Mouse (Mus musculus): ENCODE measurements at regions not wholly inside any gene's neighbourhood (a gene's known extent, or its start where the extent isn't known, plus 50 kb on each side); places are given as distances from the start of the nearest gene placed in this dataset.
A peak's percentile ranks its signal among the peaks of the same experiment; 100 is the strongest.

DNA sequence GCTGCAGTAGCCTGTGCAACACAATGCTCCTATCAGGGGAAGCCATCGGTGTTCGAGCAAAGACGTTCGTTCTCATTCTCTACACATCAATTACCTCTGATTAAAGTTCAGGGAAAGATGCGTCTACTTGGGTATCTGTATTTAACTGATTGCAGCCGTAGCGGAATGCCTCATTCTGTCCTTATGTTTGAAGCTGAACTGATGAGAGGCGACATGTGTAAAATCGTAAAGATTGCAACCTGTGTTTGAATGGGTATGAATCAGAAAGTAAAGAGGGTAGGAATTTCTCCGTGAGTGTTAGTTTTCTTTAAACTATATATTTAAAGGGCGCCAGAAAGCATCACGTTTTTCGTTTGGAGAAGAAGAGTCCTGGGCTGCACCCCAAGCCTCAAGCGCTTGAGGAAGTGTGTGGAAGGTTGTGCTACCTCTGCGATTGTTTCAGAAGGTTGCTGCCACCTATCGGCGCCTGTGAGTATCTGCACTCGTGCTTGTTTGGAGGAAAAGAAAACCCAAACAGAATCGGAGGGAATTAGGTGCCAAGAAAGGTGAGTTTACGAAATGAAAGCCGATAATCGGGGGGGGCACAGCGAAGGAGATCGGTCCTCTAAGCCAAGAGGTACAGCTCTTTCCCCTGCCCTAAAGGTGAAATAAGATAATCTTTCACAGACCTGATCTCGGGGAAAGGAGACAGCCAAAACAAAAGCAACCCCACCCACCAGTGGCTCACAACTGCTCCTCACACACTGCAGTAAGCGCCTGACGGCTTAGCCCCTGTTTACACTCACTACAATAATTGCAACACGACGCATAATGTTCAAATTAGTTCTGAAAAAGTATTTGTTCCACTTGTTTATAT lies 346.4 kb upstream of the Prkcq start:
- peak; percentile 10 for DNase-seq

DNA sequence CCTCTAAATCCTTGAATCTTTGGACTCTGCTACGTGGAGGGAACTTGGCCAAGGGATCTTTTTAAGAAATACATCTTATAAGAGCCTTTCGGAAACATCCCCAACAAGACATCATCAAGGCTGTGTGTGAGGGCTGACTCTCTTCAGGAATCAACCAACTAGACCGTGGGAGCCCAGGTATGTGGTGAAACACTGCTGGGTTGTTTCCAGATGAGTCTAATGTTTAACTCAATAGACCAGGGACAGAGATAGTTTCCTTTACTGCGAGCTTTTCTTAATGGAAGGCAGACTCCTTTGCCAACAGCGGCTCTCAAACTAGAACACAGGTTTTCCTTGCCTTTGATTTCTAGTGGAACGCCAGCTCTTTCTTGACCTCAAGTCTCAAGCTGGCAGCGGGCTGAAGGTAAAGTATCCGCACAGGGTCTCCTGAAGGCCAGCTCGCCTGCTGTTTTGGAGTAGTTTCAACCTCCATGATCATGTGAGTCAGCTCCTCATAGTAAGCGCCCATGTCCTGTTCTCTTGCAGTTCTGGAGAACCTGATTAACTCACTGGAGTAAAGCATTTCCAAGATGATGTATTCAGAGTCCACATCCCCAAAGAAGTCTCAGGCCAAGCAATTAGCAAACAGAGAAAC lies 345.7 kb upstream of the Prkcq start:
- no peak for DNase-seq

DNA sequence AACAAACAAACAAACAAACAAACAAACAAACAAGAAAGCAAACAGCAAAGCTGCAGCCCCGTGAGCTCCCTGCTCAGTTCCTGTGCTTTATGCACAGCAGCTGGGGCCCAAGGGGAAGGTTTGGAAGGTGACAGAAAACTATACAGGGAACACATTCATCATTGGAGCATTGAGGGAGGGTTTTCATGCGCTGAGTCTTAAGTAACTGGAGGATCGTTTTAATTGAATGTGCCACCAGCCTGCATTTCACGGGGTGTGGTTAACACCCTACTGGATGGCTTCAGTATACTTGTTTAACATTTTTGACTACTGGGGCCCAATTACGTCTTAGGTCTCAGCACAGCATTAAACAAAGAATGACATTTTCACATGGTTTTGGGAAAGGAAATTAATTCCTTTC lies 331.9 kb upstream of the Prkcq start:
- no peak for DNase-seq

DNA sequence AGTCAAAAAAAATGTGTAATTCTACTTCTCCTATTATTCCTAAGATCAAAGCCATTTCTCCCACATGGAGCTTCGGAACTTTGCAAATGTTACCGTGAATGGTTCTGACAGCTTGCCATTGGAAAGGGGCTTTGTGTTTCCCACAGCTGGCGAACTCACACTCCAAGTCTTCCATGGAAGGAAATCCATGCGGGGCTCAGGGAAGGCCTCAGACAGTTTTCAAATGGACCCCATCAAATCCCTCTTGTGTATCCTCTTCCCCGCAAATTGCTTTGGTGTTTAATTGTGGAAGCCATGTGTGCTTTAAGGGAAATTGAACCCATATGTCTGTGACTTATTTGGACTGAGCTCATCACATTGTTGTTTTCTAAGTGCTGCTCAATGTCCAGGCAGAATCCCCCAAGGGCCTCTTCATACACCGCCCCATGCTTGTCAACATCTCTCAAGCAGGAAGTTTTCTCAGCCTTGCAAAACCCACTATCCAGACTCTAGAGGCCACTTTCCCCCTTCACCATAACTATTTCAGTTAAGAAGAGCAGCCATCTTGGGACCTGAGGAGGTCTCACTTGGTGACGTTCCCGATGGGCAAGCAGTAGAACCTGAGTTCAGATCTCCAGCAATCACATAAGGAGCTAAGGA lies 310.1 kb upstream of the Prkcq start:
- DNase-seq: no peak

DNA sequence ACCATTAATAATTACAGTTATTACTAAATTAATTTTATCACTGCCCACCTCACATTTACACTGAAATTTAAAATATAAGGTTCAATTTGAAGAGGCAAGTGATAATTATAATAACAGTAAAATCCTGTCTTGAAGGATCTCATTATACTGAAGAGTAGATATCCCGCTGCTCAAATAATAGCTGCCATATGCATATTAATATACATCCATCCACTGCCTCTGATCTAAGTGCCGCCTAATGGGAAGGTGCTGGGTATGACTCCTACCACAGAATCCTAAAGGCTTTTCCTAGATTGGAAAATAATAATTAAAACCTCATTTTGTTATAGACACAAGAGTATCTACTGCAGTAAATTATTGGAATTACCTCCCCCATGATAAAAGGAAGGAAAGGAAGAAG lies 307.5 kb upstream of the Prkcq start:
- no peak for DNase-seq

DNA sequence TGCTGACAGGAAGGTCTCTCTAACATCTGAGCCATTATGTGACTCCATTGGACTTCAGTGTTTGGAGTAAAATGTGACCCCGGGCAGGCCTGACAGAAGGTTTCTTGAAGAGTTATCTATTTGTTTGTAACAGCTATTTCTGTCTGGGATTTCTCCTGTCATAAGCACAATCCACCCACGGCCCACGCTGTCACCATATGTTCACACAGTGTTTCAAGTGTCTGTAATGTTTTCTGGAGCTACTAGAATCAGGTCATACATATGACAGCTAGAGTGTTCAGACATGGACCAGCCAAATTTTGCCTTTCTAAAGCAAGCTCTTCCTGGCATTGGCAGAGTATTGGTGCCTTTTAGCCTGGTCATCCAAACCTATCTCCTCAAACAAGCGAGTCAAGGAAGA lies 297.6 kb upstream of the Prkcq start:
- DNase-seq: no peak

DNA sequence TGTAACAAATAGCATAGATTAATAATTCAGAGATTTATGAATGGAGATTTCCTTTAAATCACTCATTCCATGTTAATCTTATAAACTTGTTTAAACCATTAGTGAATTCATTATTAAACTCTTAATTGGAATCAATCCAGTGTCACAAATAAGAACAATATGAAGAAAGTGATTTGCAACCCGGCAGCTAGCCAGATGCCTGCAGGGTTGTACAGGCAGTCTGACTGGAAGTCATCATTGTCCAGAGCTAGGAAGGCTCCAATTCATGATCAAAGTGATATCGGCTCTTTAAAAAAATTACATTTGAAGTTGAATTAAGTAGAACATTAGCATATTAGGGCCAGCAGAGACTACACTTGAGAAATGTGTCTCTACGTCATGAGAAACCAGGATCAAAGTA lies 270.0 kb upstream of the Prkcq start:
- DNase-seq: no peak

DNA sequence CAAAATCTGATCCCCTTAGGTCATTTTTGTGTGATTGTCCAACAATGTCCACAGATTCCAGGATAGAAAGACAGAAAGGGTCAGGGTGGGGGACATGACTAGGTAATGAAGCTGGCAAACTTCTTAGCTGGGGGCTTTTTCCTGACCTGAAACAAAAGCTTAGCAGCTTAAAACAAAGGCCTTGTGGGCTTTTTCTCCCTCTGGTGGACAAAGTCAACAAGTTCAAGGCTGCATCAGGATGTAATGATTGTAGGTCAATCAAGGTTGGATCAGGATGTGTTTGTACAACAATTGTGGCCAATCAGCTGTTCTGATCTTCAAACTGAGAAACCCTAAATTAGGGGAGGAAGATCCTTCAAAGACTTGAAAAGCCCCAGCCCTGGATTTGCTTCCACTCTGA lies 252.0 kb upstream of the Prkcq start:
- no peak for DNase-seq

DNA sequence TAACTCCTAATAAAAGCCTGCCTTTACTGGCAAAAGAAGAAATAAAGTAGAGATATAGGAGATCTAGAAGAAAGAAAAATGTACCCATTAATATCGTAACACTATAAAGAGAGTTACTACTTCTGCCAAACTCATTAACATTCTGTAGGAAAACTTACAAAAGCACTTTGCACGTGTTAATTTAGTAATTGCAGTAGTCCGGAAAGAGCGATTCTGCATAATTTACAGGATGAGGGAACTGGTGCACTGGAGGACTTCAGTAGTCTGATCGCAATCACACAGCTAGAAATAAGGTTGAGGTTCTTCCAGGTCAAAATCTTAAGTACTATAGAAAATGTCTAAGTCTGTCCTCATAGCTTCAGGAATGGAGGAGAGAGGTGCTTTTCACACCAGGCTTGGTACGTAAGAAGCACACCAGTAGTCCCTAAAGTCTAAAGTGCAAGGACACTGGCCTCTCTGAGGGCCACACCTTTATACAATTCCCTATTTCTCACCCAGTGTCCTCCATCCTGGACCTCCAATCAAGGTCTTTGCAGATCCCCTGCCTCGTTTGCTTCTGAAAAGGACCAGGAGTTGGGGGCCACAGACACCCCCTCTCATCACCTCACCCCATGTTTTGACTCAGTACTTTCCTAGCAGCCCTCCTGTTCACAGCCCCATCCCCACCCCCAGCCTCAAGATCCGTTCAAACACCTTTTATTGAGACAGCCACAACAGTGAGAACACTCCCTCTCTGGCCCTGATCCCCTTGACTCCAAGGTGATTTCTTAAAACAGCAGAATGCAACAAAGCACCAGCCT lies 251.0 kb upstream of the Prkcq start:
- no peak for DNase-seq

DNA sequence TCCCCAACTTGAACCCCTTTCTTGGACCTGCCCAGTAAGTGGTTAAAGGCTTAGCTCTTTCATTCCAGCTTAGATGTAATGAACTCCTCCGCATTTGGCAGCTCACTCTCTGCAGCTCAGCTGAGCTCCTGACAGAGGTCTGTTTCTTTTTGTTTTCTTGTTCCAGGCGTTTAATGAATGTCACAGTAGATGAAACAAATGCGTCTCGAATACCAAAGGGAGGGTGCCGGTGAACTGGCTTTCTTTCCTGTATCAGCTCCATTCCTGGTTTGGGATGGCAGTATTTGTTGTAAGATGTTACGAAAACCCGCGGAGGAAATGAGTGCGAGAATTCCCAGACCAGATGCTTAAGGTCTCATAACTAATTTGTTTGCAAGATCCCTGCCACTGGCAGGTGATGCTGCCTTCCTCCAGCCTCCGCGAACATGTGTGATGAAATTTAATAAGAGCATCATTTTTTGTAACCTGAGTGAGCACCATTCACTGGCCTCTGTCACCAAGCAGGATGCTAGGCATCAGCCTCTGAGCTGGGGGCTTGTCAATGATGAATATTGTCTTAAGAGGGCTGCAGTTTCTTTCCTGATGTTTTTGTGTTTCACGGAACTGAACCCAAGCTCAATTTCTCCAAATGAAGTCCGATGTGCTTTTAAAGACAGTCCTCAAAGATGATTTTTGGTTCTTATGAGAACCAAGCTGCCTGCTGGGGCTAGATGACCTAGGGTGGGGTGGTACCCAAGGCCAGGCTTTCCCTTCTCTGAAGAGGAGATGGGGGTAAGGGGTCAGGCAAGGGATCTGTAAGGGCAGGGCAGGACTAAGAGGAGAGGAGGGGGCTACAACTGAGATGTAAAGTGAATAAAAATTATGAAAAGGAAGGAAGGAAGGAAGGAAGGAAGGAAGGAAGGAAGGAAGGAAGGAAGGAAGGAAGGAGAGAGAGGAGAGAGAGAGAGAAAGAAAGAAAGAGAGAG lies 250.1 kb upstream of the Prkcq start:
- DNase-seq: no peak

DNA sequence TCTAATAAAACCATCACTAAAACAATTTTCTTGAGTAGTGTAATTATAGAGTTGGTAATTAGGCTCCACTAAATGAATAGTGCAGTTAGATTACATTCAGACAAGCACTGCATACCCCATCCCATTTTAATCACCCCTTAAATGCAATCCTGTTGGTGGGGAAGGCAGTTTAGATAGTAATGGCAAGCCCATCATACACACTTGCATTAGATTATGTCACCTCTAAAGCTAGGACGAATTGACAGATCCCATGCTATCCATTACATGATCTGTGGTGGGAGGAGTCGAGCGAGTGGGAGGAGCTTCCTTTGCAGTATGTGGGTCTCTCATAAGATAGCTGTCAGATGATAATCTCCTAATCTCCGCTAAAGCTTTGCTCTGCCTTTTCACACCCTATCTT lies 247.9 kb upstream of the Prkcq start:
- no peak for DNase-seq

DNA sequence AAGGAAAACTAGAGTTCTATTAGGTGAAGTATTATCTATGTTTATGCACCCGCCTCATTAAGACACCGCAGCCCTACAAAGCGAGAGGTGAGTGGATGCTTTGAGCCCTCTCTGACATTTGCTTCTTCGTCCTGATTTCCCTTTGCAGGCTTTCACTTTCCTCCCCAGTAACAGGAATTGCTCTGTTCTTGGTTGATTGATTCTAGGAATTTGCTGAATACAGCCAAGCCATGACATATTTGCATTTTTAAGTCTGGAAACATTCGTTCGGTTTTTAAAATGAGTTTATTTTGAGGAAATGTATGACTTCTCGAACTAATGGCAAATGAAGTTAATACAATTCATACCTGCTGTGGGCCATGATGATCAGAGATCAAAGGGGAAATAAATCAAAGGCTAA lies 246.5 kb upstream of the Prkcq start:
- DNase-seq: no peak

DNA sequence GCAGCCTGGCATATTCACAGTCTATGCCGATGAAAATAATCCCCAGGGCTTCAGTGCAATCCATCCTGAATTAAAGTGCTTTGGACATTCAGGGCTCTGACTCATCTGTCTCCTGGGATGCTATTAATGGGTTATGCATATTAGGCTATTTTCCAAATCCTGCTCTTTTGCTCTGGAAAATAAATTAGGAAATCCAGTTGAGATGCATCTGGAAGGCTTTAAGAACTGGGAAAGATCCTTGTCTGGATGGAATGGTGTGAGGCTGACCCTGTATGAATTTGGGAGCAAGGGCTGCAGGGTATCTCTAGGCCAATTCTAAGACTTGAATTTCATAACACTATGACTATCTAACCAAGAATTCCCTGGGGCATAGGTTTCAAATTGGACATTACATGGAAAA lies 234.5 kb upstream of the Prkcq start:
- no peak for DNase-seq

DNA sequence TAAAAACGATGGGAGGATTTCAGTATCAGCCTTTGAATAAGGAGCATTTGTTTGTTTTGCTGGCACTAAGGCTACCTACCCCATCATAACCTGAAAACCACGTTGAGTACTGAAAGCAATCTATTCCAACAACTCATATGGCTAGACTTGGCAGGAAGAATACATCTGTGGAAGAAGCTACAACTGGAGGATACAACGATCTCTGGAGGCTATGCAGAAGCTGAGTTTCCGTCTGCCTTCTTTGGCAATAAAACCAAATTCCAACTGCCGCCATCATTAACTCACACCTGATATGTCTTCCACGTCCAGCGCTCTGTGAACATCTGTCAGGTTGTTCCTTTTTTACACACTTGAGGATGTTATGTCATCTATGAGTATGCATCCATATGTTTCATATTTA lies 206.7 kb upstream of the Prkcq start:
- DNase-seq: no peak

DNA sequence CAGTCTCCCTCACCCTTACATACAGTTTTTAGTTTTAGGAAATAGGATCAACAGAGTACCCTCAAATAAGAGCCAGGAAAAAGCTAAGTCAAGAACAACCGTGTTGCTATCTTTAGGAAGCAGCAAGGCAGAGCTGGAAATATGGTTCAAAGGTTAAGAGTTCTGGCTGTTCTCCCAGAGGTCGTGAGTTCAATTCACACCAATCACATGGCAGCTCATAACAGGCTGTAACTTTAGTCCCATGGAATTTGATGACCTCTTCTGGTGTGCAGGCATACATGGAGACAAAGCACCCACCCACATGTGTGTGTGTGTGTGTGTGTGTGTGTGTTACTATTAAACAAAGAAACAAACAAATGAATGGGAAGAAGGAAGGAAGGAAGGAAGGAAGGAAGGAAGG lies 205.0 kb upstream of the Prkcq start:
- DNase-seq: no peak

DNA sequence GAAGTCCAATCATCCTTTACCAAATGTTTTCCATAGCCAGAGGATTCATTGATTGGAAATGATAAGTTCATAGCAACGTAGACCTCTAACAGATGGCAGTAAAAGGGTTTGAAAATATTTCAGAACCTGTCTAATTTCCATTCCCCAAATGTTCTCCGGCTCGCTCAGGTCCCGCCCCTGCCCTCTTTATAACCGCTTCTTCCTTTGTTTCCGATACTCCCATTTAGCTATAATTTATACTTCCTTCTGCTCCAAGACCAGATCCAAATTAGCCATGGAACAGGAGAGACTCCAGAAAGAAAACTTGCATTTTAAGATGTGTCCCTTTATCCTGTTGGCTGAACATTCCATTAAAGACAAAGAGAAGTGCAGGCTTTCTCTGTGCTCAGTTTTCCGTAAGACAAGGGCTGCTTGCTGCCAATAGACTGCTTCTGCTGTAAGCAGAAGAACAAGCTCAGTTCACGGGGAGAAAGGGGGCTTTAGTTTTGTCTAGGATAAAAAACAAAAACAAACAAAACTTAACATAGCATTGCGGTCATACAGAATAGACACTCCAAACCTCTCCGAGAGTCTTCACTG lies 202.7 kb upstream of the Prkcq start:
- DNase-seq: no peak

DNA sequence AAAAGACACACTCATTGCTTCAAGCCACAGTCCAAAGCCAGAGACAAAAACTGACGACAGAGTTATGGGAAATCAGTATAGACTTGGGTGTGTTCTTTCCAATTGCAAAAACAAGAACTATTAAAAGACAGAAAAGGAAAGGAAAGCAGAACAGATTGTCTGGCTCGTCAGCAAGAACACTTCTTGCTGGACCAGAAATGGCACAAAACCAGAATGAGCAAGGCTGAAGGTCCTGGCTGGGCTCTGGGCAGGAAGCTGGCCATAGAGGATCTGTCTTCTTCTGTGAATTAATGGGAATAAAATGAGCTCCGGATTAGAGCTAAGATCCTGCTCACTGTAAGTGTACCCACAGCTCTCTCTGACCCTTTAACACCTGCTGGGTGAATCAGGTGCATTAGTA lies 199.9 kb upstream of the Prkcq start:
- DNase-seq: no peak

DNA sequence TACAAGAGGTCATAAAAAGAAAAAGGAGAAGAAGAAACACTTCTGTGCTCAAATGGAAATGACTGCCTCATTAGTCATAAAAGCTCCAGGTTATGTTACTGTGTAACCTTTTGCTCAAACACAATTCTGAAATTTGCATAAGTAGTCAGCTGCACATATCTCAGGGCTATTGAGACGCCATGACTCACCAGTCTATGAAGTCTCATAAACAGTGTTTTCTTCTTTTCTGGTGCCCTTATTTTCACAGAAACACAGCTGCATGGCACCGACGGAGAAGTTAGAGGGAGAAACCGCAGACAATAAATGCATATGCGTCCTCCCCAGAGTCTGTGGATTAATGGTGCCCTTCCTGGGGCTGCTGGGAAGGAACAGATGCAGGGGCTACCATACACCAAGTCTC lies 193.1 kb upstream of the Prkcq start:
- DNase-seq: no peak

DNA sequence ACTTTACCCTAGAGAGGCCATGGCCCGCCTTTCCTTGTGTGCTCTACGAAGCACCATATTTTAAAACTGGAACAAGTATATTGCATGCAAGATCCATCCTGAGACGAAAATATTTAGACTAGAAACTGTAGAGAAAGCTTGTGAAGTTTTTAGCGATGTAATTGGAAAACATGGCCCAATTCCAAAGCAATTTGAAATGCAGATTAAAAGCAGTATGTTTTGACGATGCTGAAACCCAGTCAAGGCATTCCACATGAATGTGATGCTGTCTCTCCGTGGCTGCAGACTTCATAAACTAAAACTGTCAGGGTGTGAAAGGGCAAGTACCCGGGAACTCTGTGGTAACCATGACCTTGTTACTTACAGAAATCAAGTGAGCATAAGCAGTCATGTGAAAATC lies 185.8 kb upstream of the Prkcq start:
- no peak for DNase-seq

DNA sequence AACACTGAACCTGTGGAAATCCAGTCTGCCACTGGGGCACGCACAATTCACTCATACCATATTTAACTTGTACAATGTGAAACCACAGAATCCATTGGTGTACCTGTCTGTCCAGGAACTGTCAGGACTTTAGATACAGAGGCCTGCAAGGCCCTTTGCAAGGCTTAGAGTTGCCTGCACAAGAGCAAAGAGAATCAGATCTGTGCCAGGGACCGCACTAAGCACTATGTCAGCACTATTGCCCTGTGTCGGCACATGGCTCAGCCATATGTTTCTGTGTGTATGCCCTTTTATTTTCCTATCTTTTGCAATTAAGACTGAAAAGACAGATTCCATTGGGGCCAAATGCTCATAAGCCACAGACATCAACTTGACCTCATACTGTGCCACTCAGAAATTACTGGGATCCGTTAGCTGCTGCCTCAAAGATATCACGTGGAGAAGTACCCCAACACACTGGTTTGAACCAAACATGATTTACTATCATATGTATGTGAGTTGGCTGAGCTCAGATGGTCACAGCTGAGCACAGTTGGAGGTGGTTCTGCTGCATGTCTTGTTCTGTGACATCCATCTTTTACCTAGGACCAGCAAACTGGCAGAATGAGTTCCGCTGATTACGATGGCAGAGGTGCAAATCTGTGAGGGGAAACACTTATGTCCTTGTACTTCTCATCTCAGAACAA lies 181.7 kb upstream of the Prkcq start:
- no peak for DNase-seq

DNA sequence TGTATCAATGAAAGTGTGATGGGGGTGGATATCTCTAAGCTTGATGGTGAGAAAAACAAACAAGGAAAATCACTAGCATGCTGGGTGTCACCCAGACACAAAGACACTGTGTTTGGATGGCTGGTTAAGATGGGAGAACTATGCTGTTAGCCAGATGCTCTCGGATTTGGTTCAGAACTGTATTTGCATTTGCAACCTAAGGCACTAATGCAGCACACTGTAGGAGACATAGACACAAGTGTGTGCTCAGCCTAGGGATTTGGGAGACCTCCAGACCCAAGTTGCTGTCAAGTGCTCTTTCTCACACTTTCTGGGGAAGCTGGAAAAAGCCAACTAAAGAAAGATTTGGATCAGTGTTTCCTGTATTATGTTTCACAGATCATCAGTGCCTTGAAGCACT lies 173.1 kb upstream of the Prkcq start:
- DNase-seq: no peak

All from cerebellum, adult 11-12 months (tissue).